Mouse (Mus musculus) myocyte (in vitro differentiated cells): ENCODE measurements around the gene Fto. TPM values are rescaled to one million over a fixed set of nuclear protein-coding genes. Genes with fewer than 3 reads are reported as not detected.
A peak's percentile ranks its signal among the peaks of the same experiment; 100 is the strongest.

ENCODE experiments used
- H3K27me3 ChIP-seq: one replicate; pipeline ENCODE4 v1.6.1; 2011; ENCODE audit not compliant: control insufficient read depth, insufficient read depth, insufficient read length
- H3K36me3 ChIP-seq: one replicate; pipeline ENCODE4 v1.6.1; 2011; ENCODE audit not compliant: control insufficient read depth, insufficient read depth
- H3K4me2 ChIP-seq: one replicate; pipeline ENCODE4 v1.6.1; 2011; ENCODE audit warnings: low read depth, control low read depth
- H3K4me3 ChIP-seq: one replicate; pipeline ENCODE4 v1.5.1; 2011; ENCODE audit warnings: mild to moderate bottlenecking, control low read depth, moderate library complexity
- H3K79me2 ChIP-seq: one replicate; pipeline ENCODE4 v1.6.1; 2011; ENCODE audit not compliant: control insufficient read depth, insufficient read depth
- H3ac ChIP-seq: one replicate; pipeline ENCODE4 v1.6.1; 2011; ENCODE audit not compliant: control insufficient read depth, insufficient read length
- CEBPB ChIP-seq: IDR thresholded peaks from 2 replicates; pipeline ENCODE4 v1.6.1; 2011; ENCODE audit warnings: mild to moderate bottlenecking, moderate library complexity; ENCODE audit not compliant: poor library complexity, insufficient read depth, severe bottlenecking
- E2F4 ChIP-seq: IDR thresholded peaks from one replicate; pipeline ENCODE4 v1.6.1; 2011; ENCODE audit warnings: mild to moderate bottlenecking, control low read depth, moderate library complexity; ENCODE audit not compliant: insufficient read depth
- MAX ChIP-seq: IDR thresholded peaks from one replicate; pipeline ENCODE4 v1.6.1; 2011; ENCODE audit warnings: low read depth, mild to moderate bottlenecking, control low read depth
- MYOD1 ChIP-seq, 3 experiments: IDR thresholded peaks; one replicate each; pipeline ENCODE4 v1.6.1; 2011; ENCODE audit warnings: control low read depth in 2 of 3, low read depth in 2 of 3, mild to moderate bottlenecking in 2 of 3, moderate library complexity in 1 of 3; ENCODE audit not compliant: insufficient read length in 2 of 3, control insufficient read depth in 1 of 3
- MYOG ChIP-seq, 3 experiments: IDR thresholded peaks; one replicate each; pipeline ENCODE4 v1.6.1; 2011; ENCODE audit warnings: control low read depth in 2 of 3, low read depth in 2 of 3, mild to moderate bottlenecking in 2 of 3; ENCODE audit not compliant: insufficient read length in 2 of 3, control insufficient read depth in 1 of 3, insufficient read depth in 1 of 3
- POLR2A ChIP-seq: IDR thresholded peaks from one replicate; pipeline ENCODE4 v1.6.1; 2011; ENCODE audit warnings: low read depth, mild to moderate bottlenecking, control low read depth, moderate library complexity; ENCODE audit not compliant: insufficient read length
- POLR2AphosphoS2 ChIP-seq: IDR thresholded peaks from one replicate; pipeline ENCODE4 v1.6.1; 2011; ENCODE audit warnings: low read depth, control low read depth; ENCODE audit not compliant: insufficient read length
- REST ChIP-seq: IDR thresholded peaks from one replicate; pipeline ENCODE4 v1.6.1; 2011; ENCODE audit warnings: mild to moderate bottlenecking, control low read depth, moderate library complexity; ENCODE audit not compliant: insufficient read depth, insufficient read length
- SRF ChIP-seq: IDR thresholded peaks from one replicate; pipeline ENCODE4 v1.6.1; 2011; ENCODE audit warnings: low read depth; ENCODE audit not compliant: control insufficient read depth, insufficient read length
- TCF12 ChIP-seq: IDR thresholded peaks from one replicate; pipeline ENCODE4 v1.6.1; 2011; ENCODE audit warnings: mild to moderate bottlenecking, control low read depth; ENCODE audit not compliant: poor library complexity, insufficient read depth, severe bottlenecking
- TCF3 ChIP-seq: IDR thresholded peaks from one replicate; pipeline ENCODE4 v1.6.1; 2011; ENCODE audit warnings: low read depth, control low read depth; ENCODE audit not compliant: insufficient read length
- USF1 ChIP-seq: IDR thresholded peaks from one replicate; pipeline ENCODE4 v1.6.1; 2011; ENCODE audit warnings: low read depth, mild to moderate bottlenecking, control low read depth, moderate library complexity
- polyA plus RNA-seq: library from polyadenylated mRNA; unstranded; fragments of >200 nt; fragmentation: generic; extraction: Trizol; gene quantifications from one replicate; pipeline ENCODE4 v1.2.1, GENCODE M21; 2012; ENCODE audit warnings: missing spikeins

The Fto gene
- polyA plus RNA-seq, 1 experiment: 74.1 TPM

- H3K79me2 ChIP-seq: peaks cover 53% of the 10 kb centered on the region
- no peak overlapping the region for H3K4me2 ChIP-seq
- TF ChIP-seq MYOD1 (IDR thresholded peaks at IDR 0.05; ENCODE audit: control insufficient read depth in 1 of 3, insufficient read length in 2 of 3, low read depth in 2 of 3) (peak in 2 of 3 experiments; percentile 15 to 38), USF1 (no peak), MYOG (IDR thresholded peaks at IDR 0.05; ENCODE audit: control insufficient read depth in 1 of 3, insufficient read depth in 1 of 3, insufficient read length in 2 of 3, low read depth in 2 of 3) (peak in 1 of 3 experiments; percentile 50)
- H3ac ChIP-seq: no peak overlapping the region
- H3K27me3 ChIP-seq: no peaks in the 10 kb centered on the region
- H3K36me3 ChIP-seq: no peaks in the 10 kb centered on the region
- H3K4me3 ChIP-seq: no peak overlapping the region
Measured at GRCm38 (mm10) chr8:91350628-91351027, 37.3 kb downstream of the Fto start.

- TF ChIP-seq TCF3: no peak
- TF ChIP-seq MAX: no peak
- TF ChIP-seq POLR2AphosphoS2: no peak
- TF ChIP-seq TCF12: no peak
- TF ChIP-seq CEBPB: no peak
- TF ChIP-seq MYOG (IDR thresholded peaks at IDR 0.05; ENCODE audit: control insufficient read depth in 1 of 3, insufficient read depth in 1 of 3, insufficient read length in 2 of 3, low read depth in 2 of 3): no peak
- no peak for TF ChIP-seq USF1
- TF ChIP-seq POLR2A: no peak
- no peak for TF ChIP-seq REST
- no peak for TF ChIP-seq E2F4
- no peak for TF ChIP-seq SRF
- TF ChIP-seq MYOD1 (IDR thresholded peaks at IDR 0.05; ENCODE audit: control insufficient read depth in 1 of 3, insufficient read length in 2 of 3, low read depth in 2 of 3): no peak
- no peak overlapping the region for H3K4me3 ChIP-seq
- peaks cover 61% of the 10 kb centered on the region for H3K79me2 ChIP-seq
- H3ac ChIP-seq: no peak overlapping the region
- H3K4me2 ChIP-seq: no peak overlapping the region
- H3K36me3 ChIP-seq: no peaks in the 10 kb centered on the region
- no peaks in the 10 kb centered on the region for H3K27me3 ChIP-seq
Measured at GRCm38 (mm10) chr8:91352598-91352997, 39.3 kb downstream of the Fto start.

- Histone ChIP-seq H3K4me3 (no peak overlapping the region), H3K79me2 (peaks cover 56% of the 10 kb centered on the region), H3ac (no peak overlapping the region), H3K36me3 (no peaks in the 10 kb centered on the region), H3K27me3 (no peaks in the 10 kb centered on the region), H3K4me2 (no peak overlapping the region)
- TF ChIP-seq MYOG (IDR thresholded peaks at IDR 0.05; ENCODE audit: control insufficient read depth in 1 of 3, insufficient read depth in 1 of 3, insufficient read length in 2 of 3, low read depth in 2 of 3) (no peak), CEBPB (no peak), REST (no peak), MAX (no peak), TCF12 (no peak), MYOD1 (IDR thresholded peaks at IDR 0.05; ENCODE audit: control insufficient read depth in 1 of 3, insufficient read length in 2 of 3, low read depth in 2 of 3) (no peak), POLR2A (no peak), TCF3 (no peak), POLR2AphosphoS2 (no peak)
Measured at GRCm38 (mm10) chr8:91353062-91353461, 39.7 kb downstream of the Fto start.

- Histone ChIP-seq H3ac (no peak overlapping the region), H3K27me3 (no peaks in the 10 kb centered on the region), H3K79me2 (peaks cover 54% of the 10 kb centered on the region), H3K4me3 (no peak overlapping the region), H3K36me3 (no peaks in the 10 kb centered on the region), H3K4me2 (no peak overlapping the region)
- no peak for TF ChIP-seq TCF12
- TF ChIP-seq SRF: no peak
- no peak for TF ChIP-seq TCF3
- no peak for TF ChIP-seq MYOG (IDR thresholded peaks at IDR 0.05; ENCODE audit: control insufficient read depth in 1 of 3, insufficient read depth in 1 of 3, insufficient read length in 2 of 3, low read depth in 2 of 3)
- no peak for TF ChIP-seq USF1
- no peak for TF ChIP-seq REST
- TF ChIP-seq POLR2AphosphoS2: no peak
- TF ChIP-seq CEBPB: no peak
- TF ChIP-seq MAX: no peak
- no peak for TF ChIP-seq POLR2A
- no peak for TF ChIP-seq E2F4
- TF ChIP-seq MYOD1 (IDR thresholded peaks at IDR 0.05; ENCODE audit: control insufficient read depth in 1 of 3, insufficient read length in 2 of 3, low read depth in 2 of 3): no peak
Measured at GRCm38 (mm10) chr8:91353907-91354306, 40.6 kb downstream of the Fto start.

GRCm38 (mm10) chr8:91355301-91355905, 42.1 kb downstream of the Fto start:
- no peak overlapping the region for H3K4me3 ChIP-seq
- TF ChIP-seq MAX (no peak), E2F4 (no peak), SRF (no peak), USF1 (no peak), REST (no peak), MYOD1 (IDR thresholded peaks at IDR 0.05; ENCODE audit: control insufficient read depth in 1 of 3, insufficient read length in 2 of 3, low read depth in 2 of 3) (no peak), TCF12 (no peak), TCF3 (no peak), POLR2AphosphoS2 (no peak), MYOG (IDR thresholded peaks at IDR 0.05; ENCODE audit: control insufficient read depth in 1 of 3, insufficient read depth in 1 of 3, insufficient read length in 2 of 3, low read depth in 2 of 3) (no peak), POLR2A (no peak), CEBPB (no peak)
- H3K36me3 ChIP-seq: no peaks in the 10 kb centered on the region
- no peak overlapping the region for H3K4me2 ChIP-seq
- no peak overlapping the region for H3ac ChIP-seq
- H3K79me2 ChIP-seq: peaks cover 53% of the 10 kb centered on the region
- H3K27me3 ChIP-seq: no peaks in the 10 kb centered on the region
